Mouse (Mus musculus) frontal cortex, postnatal 25 days (tissue): ENCODE results near the gene Ppp1r1a.

Experiments
- DNase-seq, 2 experiments: peaks; one replicate each; pipeline ENCODE4 v3.0.0; 2022; ENCODE audit warnings: low spot score in 2 of 2

Gene Ppp1r1a

GRCm38 (mm10) chr15:103537822-103538213 is at the start of gene Ppp1r1a:
Ppp1r1a (minus strand) TSS chr15:103538003.
- peak in 1 of 2 experiments; percentile 68 for DNase-seq

- DNase-seq = no peak
Observed at GRCm38 (mm10) chr15:103585876-103586275, 48.1 kb upstream of the Ppp1r1a start.

GRCm38 (mm10) chr15:103564981-103565380 is 27.2 kb upstream of the Ppp1r1a start, which contains the start of gene Glycam1:
Glycam1 (minus strand) TSS chr15:103565081.
- no peak for DNase-seq

GRCm38 (mm10) chr15:103552096-103552690 is 14.4 kb upstream of the Ppp1r1a start:
- DNase-seq = no peak

GRCm38 (mm10) chr15:103551053-103551452 is 13.2 kb upstream of the Ppp1r1a start:
- DNase-seq = no peak

- DNase-seq = no peak
Observed at GRCm38 (mm10) chr15:103549475-103549874, 11.7 kb upstream of the Ppp1r1a start.

- no peak for DNase-seq
Observed at GRCm38 (mm10) chr15:103547983-103548382, 10.2 kb upstream of the Ppp1r1a start.

- no peak for DNase-seq
Observed at GRCm38 (mm10) chr15:103542526-103542925, 4.7 kb upstream of the Ppp1r1a start.

GRCm38 (mm10) chr15:103540646-103541045 is 2.8 kb upstream of the Ppp1r1a start:
- DNase-seq = no peak

- DNase-seq = no peak
Observed at GRCm38 (mm10) chr15:103539259-103539658, 1.5 kb upstream of the Ppp1r1a start.

GRCm38 (mm10) chr15:103537011-103537821 is 587 bp downstream of the Ppp1r1a start:
- no peak for DNase-seq

GRCm38 (mm10) chr15:103536456-103536855 is 1.3 kb downstream of the Ppp1r1a start:
- DNase-seq = no peak

- DNase-seq = no peak
Observed at GRCm38 (mm10) chr15:103535786-103536185, 2.0 kb downstream of the Ppp1r1a start.

- no peak for DNase-seq
Observed at GRCm38 (mm10) chr15:103535030-103535429, 2.8 kb downstream of the Ppp1r1a start.

GRCm38 (mm10) chr15:103534054-103534620 is 3.7 kb downstream of the Ppp1r1a start:
- no peak for DNase-seq

GRCm38 (mm10) chr15:103530372-103530771 is 7.4 kb downstream of the Ppp1r1a start:
- DNase-seq = peak in 1 of 2 experiments; percentile 59

GRCm38 (mm10) chr15:103523156-103523555 is 14.6 kb downstream of the Ppp1r1a start:
- no peak for DNase-seq

GRCm38 (mm10) chr15:103522458-103523099 is 15.2 kb downstream of the Ppp1r1a start:
- no peak for DNase-seq

GRCm38 (mm10) chr15:103519386-103520378 is 18.1 kb downstream of the Ppp1r1a start:
- no peak for DNase-seq

GRCm38 (mm10) chr15:103518600-103519385 is 19.0 kb downstream of the Ppp1r1a start:
- DNase-seq = no peak
